Mouse (Mus musculus) mouse trophoblast stem cell (cell line): ENCODE data around the gene Git1.

Experiments used
- in situ Hi-C, 2 experiments: fragments of 300-500 bp; cut with MseI, MboI; formaldehyde crosslinking; loops; 2 replicates in 1 of 2; 3 replicates in 1 of 2; pipeline ENCODE4 v1.15.1; 2025

Git1 gene

DNA sequence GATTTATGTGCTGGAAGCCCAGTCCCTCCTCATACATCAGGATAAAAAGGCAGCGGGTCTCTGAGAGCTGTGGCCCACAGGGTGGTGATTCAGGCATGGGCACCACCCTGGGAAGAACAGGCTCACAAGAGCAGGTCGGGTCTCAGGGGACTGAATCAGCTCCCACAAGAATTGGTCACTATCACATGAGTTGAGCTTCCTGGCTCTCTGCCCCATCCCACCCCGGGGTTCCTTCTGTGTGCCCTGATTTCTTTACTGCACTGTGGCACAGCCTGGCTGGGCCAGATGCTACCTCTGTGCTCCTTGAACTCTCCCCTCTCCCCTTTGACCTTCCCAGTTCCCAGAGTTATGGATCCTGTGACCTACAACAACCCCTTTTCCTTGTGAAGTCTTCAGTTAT is 10.3 kb upstream of the Git1 start:
- in situ Hi-C loops: no loop called here

DNA sequence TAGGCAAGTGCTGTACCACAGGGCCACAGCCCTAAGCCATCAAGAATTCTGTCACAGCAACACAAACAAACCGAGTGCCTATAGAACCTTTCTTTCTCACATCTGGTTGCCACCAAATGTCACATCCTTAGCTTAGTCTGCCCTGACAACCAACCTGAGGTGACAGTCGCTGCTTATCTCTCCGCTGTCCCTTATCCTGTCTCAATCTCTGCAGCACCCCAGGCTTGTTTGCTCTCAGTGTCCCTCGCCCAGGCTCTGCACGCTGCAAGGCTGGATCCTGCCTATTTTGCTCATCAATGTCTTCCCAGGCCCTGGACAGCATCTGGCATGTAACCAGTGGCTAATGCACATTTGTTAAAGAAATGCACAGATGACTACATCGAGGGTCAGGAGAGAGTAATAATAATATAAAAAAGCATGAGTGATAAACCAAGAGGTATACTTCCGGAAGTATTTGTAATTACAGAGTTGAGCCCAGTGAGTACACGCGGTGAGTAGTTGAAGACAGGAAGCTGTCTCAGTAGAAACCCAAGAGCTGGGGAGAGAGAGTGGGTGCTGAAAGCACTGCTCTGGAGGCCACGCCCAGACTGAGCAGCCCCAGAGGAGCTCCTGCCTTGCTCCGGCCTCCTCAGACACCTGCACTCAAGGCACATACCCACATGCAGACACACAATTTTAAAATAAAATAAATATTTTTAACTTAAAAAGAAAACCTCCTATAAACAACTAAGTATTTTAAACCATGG is 9.7 kb upstream of the Git1 start:
- in situ Hi-C loops: no loop called here

DNA sequence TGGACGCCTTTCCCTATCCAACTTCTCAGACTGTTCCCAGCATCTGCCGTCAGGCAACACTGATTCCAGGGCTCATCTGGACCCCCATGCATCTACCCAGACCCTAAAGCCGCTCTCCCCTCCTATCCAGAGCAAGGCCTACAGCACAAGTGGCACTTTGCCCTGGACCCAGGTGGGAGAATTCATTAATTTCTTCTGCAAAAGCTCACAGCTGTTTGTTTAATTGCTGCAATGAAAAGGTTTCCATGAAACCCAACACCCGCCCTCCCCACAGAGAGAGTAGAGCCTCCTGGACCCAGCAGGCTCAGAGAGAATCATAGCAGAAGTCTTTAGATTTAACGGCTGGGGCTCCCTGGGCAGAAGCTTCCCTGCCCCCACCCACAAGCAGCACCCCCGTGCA is 8.1 kb upstream of the Git1 start:
- in situ Hi-C loops: no loop called here

DNA sequence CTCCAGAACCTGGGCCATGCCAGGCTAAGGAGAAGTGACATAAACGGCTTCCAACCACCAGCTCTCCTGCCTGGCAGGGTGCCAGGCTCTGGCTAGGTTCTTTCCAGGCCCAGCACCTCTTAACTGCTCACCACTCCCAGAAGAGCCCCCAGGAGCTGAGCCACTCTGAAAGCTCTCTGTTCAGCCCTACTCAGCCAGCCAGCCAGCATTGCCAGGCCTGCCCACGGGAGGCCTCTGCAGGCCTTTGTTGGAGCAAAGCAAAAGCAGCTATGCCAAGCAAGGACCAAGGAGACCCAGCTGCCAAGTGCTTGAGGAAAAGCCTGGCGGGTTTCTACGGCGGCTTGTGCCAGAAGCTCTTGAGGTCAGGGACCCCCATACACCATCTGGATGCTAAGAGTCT is 6.6 kb upstream of the Git1 start:
- in situ Hi-C loops: no loop called here

DNA sequence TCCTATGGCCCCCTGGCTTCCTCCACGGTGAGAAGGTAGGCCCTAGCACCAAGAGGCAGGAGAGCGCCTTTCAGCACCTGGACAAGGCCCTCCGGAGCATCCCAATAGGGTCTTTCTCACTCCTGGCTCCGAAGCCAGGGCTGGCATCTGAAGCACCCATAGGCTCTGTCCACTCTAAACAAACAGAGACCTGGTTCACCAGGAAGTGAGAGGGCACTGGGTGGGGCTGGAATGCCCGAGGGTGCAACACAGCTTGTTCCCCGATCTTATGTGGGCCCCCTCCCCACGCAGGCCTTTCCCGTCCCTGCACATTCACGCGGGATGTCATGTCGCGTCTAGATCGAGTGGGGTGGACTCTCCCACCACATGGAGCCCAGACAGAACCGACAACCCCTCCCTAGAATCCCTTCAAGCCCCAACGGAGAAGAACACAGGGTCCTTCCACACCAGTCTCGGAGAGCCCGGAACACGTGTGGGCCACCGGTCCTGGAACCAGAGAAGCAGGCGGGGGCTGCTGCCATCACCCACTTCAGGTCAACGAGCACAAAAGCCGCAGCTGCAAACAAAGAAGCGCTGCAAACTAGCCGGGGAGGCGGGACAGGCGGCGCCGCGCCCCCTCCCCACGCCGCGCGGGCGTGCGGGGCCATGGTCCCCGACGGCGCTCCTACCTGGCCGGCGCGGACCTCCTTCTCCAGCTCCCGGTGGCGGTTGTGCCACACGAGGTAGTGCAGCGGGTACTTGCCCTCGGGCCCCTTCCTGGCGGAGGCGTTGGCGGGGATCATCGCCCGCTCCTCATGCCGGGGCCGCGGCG is 4.4 kb upstream of the Git1 start:
- in situ Hi-C loops: no loop called here

DNA sequence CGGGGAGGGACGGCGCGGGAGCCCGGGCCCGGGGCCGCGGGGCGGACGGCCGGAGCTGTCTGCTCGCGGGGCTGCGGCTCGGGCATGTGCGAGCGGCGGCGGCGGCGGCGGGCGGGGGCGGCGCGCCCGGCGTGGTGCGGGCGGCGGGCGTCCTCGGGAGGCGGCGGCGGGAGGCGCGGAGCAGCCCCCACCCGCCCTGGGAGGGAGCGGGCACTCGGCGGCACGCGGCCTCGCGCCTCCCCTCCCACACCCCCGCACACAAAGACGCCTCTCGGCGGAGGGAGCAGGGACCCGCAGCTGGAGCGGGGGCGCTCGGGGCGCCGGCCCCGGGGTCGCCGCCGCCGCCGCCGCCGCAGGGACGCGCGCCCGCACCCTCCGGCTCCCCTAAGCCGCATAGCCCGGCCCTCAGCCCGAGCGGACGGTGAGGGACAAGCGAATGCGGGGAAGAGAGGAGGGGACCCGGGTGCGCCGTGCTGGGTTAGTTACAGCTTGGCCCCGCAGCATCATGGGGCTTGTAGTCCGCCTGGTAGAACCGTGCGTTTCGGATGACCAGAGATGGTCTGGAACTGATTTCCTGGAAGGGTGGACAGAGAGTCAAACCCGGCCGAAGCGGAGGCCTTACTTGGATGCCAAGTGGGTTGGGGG is 3.6 kb upstream of the Git1 start, which contains the start of gene Ankrd13b:
Gene Ankrd13b (minus strand): TSS at position 88 of the 645 bp plus-strand sequence.
- in situ Hi-C loops: no loop called here

DNA sequence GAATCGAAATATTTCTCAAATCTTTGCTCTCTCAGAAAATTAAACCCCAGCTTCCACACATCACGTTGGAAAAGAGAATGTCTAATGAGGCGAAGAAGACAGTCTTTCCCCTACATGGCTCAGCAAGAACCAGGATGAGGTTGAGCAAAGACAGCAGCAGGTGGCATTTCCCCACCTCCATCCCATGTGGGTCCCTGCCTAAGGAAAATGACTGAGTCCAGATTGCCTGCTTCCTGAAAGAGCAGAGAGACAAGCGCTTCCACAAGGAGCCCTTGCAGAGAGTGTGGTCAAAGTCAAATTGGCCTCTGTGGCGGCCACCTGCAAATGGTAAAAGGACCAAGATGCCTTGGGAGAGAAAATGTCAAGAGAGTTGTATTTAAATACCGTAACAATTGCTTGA is 2.9 kb upstream of the Git1 start:
- in situ Hi-C loops: no loop called here

DNA sequence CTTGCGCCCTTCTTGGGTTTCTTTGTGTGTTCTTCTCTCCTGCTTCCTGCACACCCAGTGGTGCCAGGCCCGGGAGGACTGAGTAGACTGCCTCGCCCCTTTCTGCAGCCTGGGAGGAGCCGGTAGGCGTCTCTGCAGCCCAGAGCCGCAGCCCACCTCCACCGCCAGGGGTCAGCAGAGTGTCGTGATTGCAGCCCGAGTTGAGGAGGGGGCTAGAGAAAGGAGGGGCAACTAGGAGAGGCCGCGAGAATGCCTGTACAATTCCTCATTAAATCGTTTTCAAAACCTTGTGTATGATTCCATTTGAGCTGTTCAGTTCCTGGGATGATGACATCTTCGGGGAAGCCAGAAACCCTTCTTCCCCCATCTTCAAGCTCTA is 2.2 kb upstream of the Git1 start:
- in situ Hi-C loops: no loop called here

DNA sequence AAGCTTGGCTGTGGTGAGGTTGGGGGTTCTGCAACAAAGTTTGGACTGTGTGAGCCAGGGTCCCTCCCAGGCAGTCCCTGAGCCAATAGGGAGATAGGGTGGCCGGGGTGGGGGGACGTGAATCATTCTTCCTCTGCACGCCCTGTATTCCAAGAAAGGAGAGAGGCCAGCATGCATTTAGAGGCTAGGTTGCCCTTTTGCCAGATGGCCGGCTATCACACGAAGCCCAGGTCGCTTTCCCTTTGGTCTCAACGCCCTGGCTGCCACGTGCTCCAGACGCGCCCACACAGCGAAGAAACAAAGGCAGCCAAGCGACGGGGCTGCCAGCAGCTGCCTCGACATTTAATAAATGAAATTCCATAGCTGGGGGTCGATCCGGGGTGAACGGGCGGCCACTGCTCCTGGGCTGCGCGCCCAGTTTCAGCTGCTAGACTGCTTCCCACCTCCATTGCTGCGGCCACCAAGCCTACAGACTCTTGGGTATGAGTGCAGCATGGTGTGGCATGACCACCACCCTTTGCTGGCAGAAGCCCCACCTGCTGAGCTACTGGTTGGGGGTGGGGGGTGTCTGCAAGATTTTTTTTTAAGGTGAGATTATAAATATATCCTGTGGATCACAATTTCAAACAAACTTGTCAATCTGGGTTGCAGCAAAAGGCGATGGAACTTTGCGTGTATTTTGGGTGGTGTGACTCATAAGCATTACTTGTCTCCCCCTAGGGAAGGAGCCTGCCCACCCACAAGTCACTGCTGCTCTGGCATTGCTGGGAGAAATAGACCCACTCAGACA is 1.7 kb upstream of the Git1 start:
- in situ Hi-C loops: no loop called here

DNA sequence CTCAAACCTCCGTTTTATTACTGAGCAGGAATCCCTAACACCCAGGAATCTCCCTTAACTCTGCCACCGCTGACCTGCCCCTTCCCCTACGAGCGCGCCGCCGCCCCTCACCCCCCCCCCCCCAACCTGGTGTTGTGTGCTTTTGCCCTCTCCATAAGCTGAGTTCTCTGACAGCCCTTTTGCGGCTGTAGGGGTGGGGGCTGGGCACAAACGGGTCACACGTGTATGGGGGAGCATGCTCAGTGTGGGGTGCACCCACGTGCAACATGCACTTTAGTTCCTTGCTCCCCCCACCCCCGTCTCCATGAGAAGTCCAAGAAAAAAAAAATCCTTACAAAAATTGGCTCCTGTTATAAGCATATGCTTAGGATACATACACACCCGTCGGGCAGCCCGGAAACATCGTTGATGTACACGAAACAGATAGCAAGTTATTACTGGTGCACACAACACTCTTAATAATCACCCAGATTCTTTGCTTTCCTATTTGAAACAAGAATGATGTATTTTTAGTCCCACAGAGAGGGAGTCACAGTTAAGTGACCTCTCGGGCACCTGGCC is 971 bp upstream of the Git1 start:
- in situ Hi-C loops: no loop called here

DNA sequence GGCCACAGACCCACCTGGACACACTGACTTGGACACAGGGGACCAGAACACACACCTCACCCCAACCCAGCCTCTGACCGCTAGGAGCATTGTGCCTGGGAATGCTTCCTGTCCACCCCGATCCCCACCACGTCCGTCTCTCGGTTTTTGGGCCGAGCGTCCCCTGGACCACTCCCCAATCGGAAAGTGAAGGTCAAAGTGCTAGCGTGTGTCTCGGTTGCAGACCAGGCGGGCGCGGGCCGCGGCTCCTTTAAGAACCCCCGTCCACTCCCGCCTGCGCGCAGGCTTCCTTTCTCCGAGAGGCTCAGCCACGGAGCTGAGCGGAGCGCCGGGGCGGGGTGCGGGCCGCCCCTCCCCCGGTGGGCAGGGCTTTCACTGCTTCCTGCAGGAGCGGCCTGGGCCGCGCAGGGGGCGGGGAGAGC is 440 bp upstream of the Git1 start:
- in situ Hi-C loops: no loop called here

DNA sequence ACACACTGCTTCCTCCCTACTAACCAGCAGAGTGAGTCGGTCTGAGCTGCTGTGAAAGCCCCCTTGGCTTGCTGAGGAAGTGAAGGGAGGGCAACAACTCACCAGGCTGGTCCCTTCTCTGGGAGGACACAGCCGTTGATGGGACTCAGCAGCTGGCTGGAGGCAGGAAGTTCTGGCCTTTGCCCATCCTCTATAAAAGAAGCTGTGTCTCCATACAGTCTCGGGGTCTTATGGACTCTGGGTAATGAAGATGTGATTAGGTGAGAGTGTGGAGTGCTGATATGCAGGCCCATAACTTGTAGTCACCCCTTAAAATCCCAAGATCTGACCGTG is 948 bp downstream of the Git1 start:
- in situ Hi-C loops: no loop called here

DNA sequence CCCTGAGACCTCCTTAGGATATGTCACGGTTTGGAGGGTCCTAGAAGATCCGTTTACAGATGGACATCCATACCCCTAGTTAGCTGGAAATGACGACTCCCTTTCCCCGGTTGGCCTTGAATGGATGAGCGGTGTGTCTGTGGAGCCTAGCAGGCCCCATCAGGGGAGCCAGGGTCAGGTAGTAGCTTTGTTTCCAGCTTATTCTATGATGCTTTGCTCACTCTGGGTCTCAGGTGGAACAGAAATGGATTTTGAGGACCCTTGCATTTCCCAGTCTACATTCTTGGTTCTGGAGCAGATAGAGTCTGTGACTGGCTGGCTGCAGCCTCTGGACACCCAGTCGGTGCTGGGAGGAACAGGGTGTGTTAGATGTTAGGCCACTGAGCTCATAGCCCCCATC is 1.4 kb downstream of the Git1 start:
- in situ Hi-C loops: no loop called here

DNA sequence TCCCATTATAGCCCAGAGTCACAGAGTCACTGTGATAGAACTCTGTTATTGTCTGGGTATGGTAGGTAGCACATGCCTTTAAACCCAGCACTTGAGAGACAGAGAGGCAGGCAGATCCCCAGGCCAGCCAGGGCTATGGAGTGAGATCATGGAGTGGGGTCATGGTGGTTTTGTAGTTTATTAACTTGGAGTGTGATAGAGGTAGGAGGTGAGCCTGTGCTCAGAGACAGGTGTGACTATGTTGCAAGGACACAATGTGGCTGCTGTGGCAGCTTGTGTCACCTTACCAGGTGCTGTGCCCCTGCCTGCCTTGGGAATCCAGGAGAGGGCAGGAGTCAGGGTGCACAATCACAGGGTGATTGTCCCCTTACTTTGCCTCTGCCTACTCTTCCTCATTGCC is 2.1 kb downstream of the Git1 start:
- in situ Hi-C loops: no loop called here

DNA sequence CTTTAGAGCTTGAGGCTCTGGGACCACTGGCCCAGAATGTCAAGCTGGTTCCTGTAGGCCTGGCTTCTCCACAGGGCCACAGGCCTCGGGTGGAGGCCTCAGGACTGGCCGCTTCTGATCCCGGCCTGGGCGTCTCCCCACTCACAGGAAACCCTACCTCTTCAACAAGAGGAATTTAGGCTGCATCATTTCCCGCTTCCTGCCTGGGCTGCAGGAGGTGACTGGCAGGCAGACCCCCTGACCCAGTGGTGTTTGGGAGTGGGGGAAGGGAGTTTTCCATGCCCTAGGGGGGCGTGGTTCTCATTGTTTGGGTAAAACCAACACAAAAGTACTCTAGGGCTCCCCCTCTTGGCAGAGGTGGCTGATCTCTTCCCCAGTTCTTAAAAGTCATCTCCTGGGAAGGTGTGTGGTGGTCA is 4.0 kb downstream of the Git1 start:
- in situ Hi-C loops: no loop called here

DNA sequence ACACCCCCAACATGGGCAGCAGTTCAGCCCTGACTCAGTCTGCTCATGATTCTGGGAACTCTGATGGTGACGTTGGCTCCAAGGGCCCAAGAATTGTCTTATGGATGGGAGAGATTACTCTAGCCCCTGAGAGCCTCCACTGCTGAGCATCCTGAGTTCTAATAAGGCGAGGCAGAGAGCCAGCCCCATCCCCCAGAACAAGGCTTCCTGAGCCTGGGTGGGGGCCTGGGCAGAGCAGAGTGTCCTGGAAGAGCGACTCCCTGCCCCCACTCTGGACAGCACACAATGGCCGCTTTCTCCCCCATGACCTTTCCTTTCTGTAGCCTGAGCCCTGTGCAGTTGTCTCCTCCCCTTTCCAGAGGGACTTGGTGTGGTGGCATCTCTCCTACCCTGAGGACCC is 4.5 kb downstream of the Git1 start:
- in situ Hi-C loops: no loop called here

DNA sequence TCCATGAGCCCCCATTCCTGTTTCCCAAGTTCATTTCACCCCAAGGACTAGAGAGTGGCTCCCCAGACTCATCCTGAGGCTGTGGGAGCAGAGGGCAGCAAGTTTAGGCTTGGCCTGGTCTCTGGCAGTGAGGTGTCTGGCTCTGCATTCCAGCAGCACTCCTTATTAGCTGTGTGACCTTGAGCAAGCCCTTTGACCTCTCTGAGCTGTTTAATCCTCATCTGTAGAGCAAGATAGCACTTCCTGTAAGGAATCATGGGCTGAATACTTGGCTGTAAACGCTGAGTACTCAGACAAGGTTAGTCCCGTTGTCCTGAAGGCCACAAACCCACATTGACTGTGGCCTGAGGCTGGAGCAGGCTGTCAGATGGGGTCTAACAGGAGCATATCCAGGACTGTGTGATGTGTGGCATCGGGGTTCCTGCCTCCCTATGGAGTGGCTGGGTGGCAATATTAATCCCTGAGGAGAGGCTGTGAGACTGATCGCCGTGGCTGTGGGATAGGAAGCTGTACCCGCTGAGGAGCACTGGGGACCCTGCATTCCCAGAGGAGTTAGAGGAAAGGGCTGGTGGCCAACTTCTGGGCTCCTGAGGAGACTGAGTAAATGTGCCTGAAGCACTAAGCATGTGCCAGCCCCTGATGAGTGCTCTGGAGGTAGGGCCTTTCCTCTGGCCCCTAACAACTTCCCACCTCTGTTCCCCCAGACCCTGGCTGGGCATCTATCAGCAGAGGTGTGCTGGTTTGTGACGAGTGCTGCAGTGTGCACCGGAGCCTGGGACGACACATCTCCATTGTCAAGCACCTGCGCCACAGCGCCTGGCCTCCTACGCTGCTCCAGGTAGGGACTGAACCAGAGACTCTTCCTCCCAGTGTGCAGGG is 5.1 kb downstream of the Git1 start:
- in situ Hi-C loops: no loop called here

DNA sequence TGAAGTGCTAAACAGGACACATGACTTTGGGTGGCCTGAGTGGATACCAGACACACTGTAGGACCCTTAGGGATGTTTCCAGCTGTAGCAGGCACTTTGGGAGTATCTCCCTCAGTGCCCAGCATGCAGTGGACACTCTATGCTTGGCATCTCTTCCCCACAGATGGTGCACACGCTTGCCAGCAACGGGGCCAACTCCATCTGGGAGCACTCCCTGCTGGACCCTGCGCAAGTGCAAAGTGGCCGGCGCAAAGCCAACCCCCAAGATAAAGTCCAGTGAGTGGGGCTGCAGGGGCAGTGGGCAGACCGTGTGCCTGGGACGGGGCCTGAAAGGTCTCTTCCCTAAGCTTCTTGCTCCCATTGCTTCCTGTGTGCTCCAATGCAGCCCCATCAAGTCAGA is 6.0 kb downstream of the Git1 start:
- in situ Hi-C loops: no loop called here

DNA sequence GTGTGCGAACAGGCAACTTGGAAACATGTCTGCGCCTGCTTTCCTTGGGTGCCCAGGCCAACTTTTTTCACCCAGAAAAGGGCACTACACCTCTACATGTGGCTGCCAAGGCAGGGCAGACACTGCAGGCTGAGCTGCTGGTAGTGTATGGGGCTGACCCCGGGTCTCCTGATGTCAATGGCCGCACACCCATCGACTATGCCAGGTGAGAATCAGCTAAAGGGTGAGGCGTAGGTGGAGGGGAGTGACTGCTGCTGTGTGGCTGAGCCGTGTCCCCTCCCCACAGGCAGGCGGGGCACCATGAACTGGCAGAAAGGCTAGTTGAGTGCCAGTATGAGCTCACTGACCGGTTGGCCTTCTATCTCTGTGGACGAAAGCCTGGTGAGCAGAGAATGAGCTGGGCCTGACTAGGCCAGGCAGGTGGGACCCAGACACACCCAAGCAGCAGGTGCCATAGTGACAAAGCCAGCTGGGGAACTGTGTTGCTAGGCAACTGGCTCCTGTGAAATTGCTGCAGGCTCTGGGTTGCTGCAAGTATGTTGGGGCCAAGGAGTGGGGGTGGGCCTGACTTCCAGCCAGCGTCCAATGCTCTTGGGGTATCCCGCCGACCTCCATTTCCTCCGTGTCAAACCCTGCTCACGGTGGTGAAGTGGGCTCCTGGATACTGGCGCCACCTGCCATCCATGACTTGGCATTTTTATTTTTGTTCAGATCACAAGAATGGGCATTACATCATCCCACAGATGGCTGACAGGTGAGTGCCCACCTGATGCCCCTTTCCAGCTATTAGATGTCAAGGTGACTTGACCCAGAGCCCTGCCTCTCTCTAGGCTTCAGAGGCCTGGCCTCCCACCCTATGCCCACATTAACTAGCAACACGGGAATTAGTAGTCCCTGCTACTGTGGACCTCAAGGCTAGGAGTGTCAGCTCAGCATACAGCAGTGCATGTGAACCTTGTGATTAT is 7.3 kb downstream of the Git1 start:
- in situ Hi-C loops: no loop called here

DNA sequence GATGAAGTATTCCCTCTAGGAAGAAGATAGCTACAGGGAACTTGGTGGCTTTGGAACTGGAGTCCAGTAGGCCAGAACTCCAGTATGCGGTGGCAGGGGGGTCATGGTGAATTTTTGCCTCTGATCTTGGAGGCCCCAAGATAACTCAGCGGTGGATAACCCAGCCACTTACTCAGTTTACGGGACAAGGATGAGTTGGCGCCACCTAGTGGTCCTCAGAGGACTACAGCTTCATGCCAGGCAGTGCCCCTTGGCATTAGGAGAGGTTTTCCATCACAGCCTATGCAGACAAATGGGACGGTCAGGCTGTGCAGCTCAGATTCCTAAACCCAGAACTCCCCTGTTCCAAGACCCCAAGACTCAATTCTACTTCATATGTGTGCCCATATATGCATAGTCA is 8.0 kb downstream of the Git1 start:
- in situ Hi-C loops: no loop called here
